11 mouse cellular contexts compared by ENCODE assay signal in the genomic region with DNA sequence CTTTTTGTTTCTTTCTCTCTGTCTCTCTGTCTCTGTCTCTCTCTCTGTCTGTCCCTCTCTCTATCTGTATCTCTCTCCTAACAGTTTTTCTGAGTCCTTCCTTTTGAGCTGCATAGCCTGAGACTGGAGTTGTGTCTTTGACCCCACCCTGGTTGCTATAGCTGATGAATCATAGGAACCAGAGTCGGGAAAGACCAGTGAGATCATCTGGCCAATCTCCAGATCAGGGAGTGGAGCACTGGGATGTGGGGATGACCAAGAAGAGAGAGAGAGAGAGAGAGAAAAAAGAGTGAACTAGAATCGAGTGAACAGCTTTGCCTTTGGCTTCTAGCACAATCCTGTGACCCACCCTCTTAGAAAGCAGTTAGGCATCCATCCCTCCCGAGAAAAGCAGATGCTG. TPM values are rescaled to one million over a fixed set of nuclear protein-coding genes. Genes with fewer than 3 reads are reported as not detected.
DNase-seq lines count a peak whose midpoint lies in the region; ATAC-seq and TF ChIP-seq lines count a peak whose summit lies in the region.
"Had no signal": no experiment of that assay in that cellular context is flagged by ENCODE, and none has a peak within 500 bp of the region (broad histone marks: within the 10 kb centered on the region; RNA-seq: fewer than 3 reads in every experiment).

No protein-coding gene starts in this region.

- H3K27ac ChIP-seq in testis, adult 2 months (ENCODE audit: control insufficient read depth, insufficient read depth, low read depth, low read length) = no peak overlapping the region
- H3K27ac ChIP-seq in embryonic fibroblast, embryonic 13.5 days (ENCODE audit: insufficient read depth, low read length) = peak overlapping the region; percentile 83
- H3K27ac ChIP-seq in intestine, embryonic 16.5 days (ENCODE audit: low read length) = no peak overlapping the region
- H3K27ac ChIP-seq: limb, embryonic 13.5 days had no signal

- H3K9me3 ChIP-seq in intestine, embryonic 16.5 days (ENCODE audit: control insufficient read depth, low read length) = no peaks in the 10 kb centered on the region
- H3K9me3 ChIP-seq: limb, embryonic 13.5 days had no signal

- no peaks in the 10 kb centered on the region for H3K27me3 ChIP-seq in testis, adult 2 months (ENCODE audit: control insufficient read depth, insufficient read depth, low read length)
- no peaks in the 10 kb centered on the region for H3K27me3 ChIP-seq in intestine, embryonic 16.5 days (replicated peaks; ENCODE audit: control insufficient read depth, insufficient read depth, low read length)
- H3K27me3 ChIP-seq: limb, embryonic 13.5 days had no signal

- DNase-seq in testis, postnatal 14 days (ENCODE audit: low spot score) = no peak
- DNase-seq in cerebellum, adult 11-12 months = no peak
- DNase-seq in thymus, postnatal 4 days = no peak
- DNase-seq: cerebellum, adult 9-11 months; thymus, adult 18-20 months had no signal

- 42% methylated on average over 3 of the region's 3 CpGs for WGBS in intestine, embryonic 16.5 days

- no peak for TF ChIP-seq POLR2A in testis, adult 2 months (IDR thresholded peaks at IDR 0.05; ENCODE audit: control insufficient read depth, low read depth, low read length)
- TF ChIP-seq POLR2A in embryonic fibroblast, embryonic 13.5 days (IDR thresholded peaks at IDR 0.05; ENCODE audit: low read depth, low read length) = no peak

- H3K4me1 ChIP-seq in testis, adult 2 months (ENCODE audit: control insufficient read depth, insufficient read depth, low read length) = no peaks in the 10 kb centered on the region
- H3K4me1 ChIP-seq in embryonic fibroblast, embryonic 13.5 days (ENCODE audit: control insufficient read depth, insufficient read depth, low read length) = peaks cover 10% of the 10 kb centered on the region
- H3K4me1 ChIP-seq in intestine, embryonic 16.5 days (ENCODE audit: control insufficient read depth, insufficient read depth, low read length) = peaks cover 5% of the 10 kb centered on the region

- peak overlapping the region; percentile 24; the same call in 1 of the 2 replicates for H3K4me3 ChIP-seq in testis, adult 2 months (ENCODE audit: control insufficient read depth, low read depth, low read length)
- H3K4me3 ChIP-seq in embryonic fibroblast, embryonic 13.5 days (ENCODE audit: insufficient read depth, low read length) = no peak overlapping the region
- no peak overlapping the region for H3K4me3 ChIP-seq in intestine, embryonic 16.5 days (ENCODE audit: low read length)
- H3K4me3 ChIP-seq: limb, embryonic 13.5 days had no signal

- no peak overlapping the region for H3K4me2 ChIP-seq in intestine, embryonic 16.5 days (ENCODE audit: low read depth, low read length)
- H3K4me2 ChIP-seq: limb, embryonic 13.5 days had no signal

- H3K9ac ChIP-seq in intestine, embryonic 16.5 days (ENCODE audit: low read depth, low read length) = no peak overlapping the region
- H3K9ac ChIP-seq: limb, embryonic 13.5 days had no signal

- TF ChIP-seq CTCF in testis, adult 2 months (IDR thresholded peaks at IDR 0.05; ENCODE audit: control insufficient read depth, insufficient read depth, insufficient replicate concordance, low read depth, low read length) = no peak
- TF ChIP-seq CTCF in embryonic fibroblast, embryonic 13.5 days (IDR thresholded peaks at IDR 0.05; ENCODE audit: borderline replicate concordance, insufficient read depth, low read length) = no peak

- peak; percentile 63 for ATAC-seq in intestine, embryonic 16.5 days
- no peak for ATAC-seq in CD4-positive, CD25-positive, alpha-beta regulatory T cell, adult 4 months
- ATAC-seq: midbrain, embryonic 16.5 days had no signal

- H3K36me3 ChIP-seq in testis, adult 2 months (ENCODE audit: control insufficient read depth, insufficient read depth, low read length) = no peaks in the 10 kb centered on the region
- H3K36me3 ChIP-seq in intestine, embryonic 16.5 days (ENCODE audit: control insufficient read depth, insufficient read depth, low read length) = no peaks in the 10 kb centered on the region
- H3K36me3 ChIP-seq: limb, embryonic 13.5 days had no signal

RNA-seq across cellular contexts. Expression of a gene that starts 10.2 kb away (rescaled TPM):
- polyA plus RNA-seq in testis, adult 2 months (2012; rRNA removed) = 73.6 and 96.8 TPM in 2 replicates
- polyA plus RNA-seq in embryonic fibroblast, embryonic 13.5 days (2011; ENCODE audit: insufficient read length, low read depth, missing spikeins) = 1,213 and 1,412 TPM in 2 replicates
- 599 and 614 TPM in 2 replicates for polyA plus RNA-seq in intestine, embryonic 16.5 days (2015; fragmentation: Nextera tagmentation; extraction: Ambion mirVana)
- 100 to 1,000 TPM in 1 of 2 experiments, 10 to 100 TPM in 1; 95.7 to 127 TPM for polyA plus RNA-seq in CD4-positive, CD25-positive, alpha-beta regulatory T cell, adult 4 months (2017; shearing (Covaris generic))

RNA-seq across cellular contexts. Expression of a gene that starts 45.5 kb away (rescaled TPM):
- 2.9 and 3.1 TPM in 2 replicates for polyA plus RNA-seq in testis, adult 2 months (2012; rRNA removed)
- polyA plus RNA-seq in embryonic fibroblast, embryonic 13.5 days (2011; ENCODE audit: insufficient read length, low read depth, missing spikeins) = 14.1 and 19.9 TPM in 2 replicates
- 12.7 and 12.8 TPM in 2 replicates for polyA plus RNA-seq in intestine, embryonic 16.5 days (2015; fragmentation: Nextera tagmentation; extraction: Ambion mirVana)
- polyA plus RNA-seq in CD4-positive, CD25-positive, alpha-beta regulatory T cell, adult 4 months (2017; shearing (Covaris generic)) = 10 to 100 TPM; 24.5 to 31.2 TPM
